Mouse (Mus musculus) limb, embryonic 15.5 days (tissue): Measurements from ENCODE around the gene Tcf7l2. TPM values are rescaled to one million over a fixed set of nuclear protein-coding genes. Genes with fewer than 3 reads are reported as not detected.

Experiments
- ATAC-seq: fragments of 200-750 bp; cut with Nextera tagmentation; 2 replicates; pipeline ENCODE4 v1.8.0; 2017; ENCODE audit warnings: low read depth, moderate TSS enrichment; ENCODE audit not compliant: insufficient number of reproducible peaks, low FRiP score, low TSS enrichment
- H3K27ac ChIP-seq: fragments of 300-500 bp; sonication (generic); 2 replicates; pipeline ENCODE4 v1.5.1; 2015; ENCODE audit warnings: moderate library complexity, mild to moderate bottlenecking, inconsistent platforms
- H3K27me3 ChIP-seq: fragments of 300-500 bp; sonication (generic); 2 replicates; pipeline ENCODE4 v1.6.1; 2015; ENCODE audit warnings: inconsistent platforms
- H3K36me3 ChIP-seq: fragments of 300-500 bp; sonication (generic); 2 replicates; pipeline ENCODE4 v1.6.1; 2015; ENCODE audit warnings: inconsistent platforms
- H3K4me1 ChIP-seq: fragments of 300-500 bp; sonication (generic); 2 replicates; pipeline ENCODE4 v1.6.1; 2015; ENCODE audit warnings: inconsistent platforms
- H3K4me2 ChIP-seq: fragments of 300-500 bp; sonication (generic); 2 replicates; pipeline ENCODE4 v1.6.1; 2015; ENCODE audit warnings: mild to moderate bottlenecking, inconsistent platforms
- H3K4me3 ChIP-seq: fragments of 300-500 bp; sonication (generic); 2 replicates; pipeline ENCODE4 v1.5.1; 2015; ENCODE audit warnings: mild to moderate bottlenecking, inconsistent platforms
- H3K9ac ChIP-seq: fragments of 300-500 bp; sonication (generic); 2 replicates; pipeline ENCODE4 v1.6.1; 2015; ENCODE audit warnings: inconsistent platforms
- H3K9me3 ChIP-seq: fragments of 300-500 bp; sonication (generic); 2 replicates; pipeline ENCODE4 v1.6.1; 2016; ENCODE audit warnings: inconsistent platforms
- WGBS: fragments of 180-500 bp; shearing (Covaris S2); methylation state at CpG from one replicate; pipeline ENCODE4 v1.1.7; 2015; 5-methylcytosine and 5-hydroxymethylcytosine counted together
- polyA plus RNA-seq: library from polyadenylated mRNA; unstranded; fragments of >200 nt; fragmentation: Nextera tagmentation; extraction: Ambion mirVana; gene quantifications from 2 replicates; pipeline ENCODE4 v1.2.1, GENCODE M21; 2015

The Tcf7l2 gene
- polyA plus RNA-seq, 1 experiment from 2014 or later = 90.5 TPM

DNA sequence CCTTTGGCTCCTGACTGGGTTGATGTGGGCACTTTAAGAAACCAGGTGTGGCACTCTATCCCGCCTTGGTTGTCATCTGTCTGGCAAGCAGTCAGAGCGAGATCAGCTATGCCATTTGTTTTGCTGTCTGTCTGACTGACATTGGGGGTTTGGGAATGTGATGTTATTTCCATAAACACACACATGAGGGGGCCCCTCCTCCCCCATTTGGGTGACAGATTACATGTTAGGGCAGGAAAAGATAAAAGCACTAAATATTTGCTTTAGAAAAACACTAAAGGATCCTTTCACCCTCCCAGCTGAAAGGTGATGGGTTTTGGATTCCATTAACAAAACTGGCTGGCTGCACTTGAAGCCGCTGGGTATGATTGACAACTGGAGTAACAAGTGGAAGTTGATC lies 129.9 kb downstream of the Tcf7l2 start:
- WGBS = 58% methylated on average over 3 of the region's 3 CpGs
- H3K4me1 ChIP-seq = peaks cover 69% of the 10 kb centered on the region
- H3K9me3 ChIP-seq = no peaks in the 10 kb centered on the region

DNA sequence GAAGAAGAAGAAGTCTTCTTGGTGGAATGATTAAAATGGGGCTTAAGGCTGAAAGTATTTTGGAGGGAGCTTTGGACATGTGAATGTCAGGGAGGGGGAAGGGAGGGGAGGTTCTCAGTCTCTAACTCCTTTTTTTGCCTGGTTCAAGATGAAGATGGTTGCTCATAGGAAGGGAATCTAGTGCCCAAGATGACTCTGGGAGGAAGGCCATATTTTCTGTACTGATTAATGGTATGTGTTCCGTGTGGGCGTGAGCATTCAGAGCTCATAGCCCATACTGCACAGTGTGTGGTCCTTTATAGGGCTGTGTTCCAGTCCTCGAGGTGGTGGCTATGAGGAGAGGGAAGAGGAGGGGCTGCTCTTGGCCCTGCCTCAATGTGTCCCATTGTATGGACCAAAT lies 131.6 kb downstream of the Tcf7l2 start:
- Histone ChIP-seq H3K9ac (no peak overlapping the region), H3K36me3 (no peaks in the 10 kb centered on the region), H3K27ac (no peak overlapping the region), H3K9me3 (no peaks in the 10 kb centered on the region), H3K27me3 (no peaks in the 10 kb centered on the region), H3K4me1 (peaks cover 72% of the 10 kb centered on the region), H3K4me2 (no peak overlapping the region), H3K4me3 (no peak overlapping the region)
- ATAC-seq = peak; percentile 49; the same call in 1 of the 2 replicates
- 43% methylated on average over 3 of the region's 3 CpGs for WGBS

More for the DNA sequence above, 129.9 kb downstream of the Tcf7l2 start:
- no peak overlapping the region for H3K4me3 ChIP-seq
- no peak overlapping the region for H3K27ac ChIP-seq
- no peaks in the 10 kb centered on the region for H3K36me3 ChIP-seq
- H3K27me3 ChIP-seq = no peaks in the 10 kb centered on the region
- no peak overlapping the region for H3K9ac ChIP-seq
- no peak for ATAC-seq
- H3K4me2 ChIP-seq = no peak overlapping the region

DNA sequence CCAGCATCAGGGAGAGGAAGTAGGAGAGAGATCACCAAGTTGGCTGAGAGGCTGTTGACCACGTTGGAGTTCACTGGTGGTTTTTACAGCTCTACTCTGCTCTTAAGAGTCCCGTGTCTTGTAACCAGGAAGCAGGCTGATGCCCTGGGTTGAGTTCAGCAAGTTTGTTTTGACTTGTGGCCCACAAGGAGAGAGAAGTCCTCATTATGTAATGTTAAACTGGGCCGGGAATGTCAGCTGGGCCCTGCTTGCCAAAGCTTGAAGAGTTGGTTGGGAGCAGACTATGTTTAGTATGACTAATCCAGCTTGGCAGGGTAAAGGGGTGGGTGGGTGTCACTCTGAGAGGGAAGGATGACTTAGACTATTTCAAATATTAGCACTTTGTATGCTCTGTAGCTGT lies 134.9 kb downstream of the Tcf7l2 start:
- Histone ChIP-seq H3K27me3 (no peaks in the 10 kb centered on the region), H3K9ac (no peak overlapping the region), H3K36me3 (no peaks in the 10 kb centered on the region), H3K9me3 (no peaks in the 10 kb centered on the region), H3K27ac (peak overlapping the region; percentile 71), H3K4me3 (no peak overlapping the region), H3K4me1 (peaks cover 71% of the 10 kb centered on the region), H3K4me2 (no peak overlapping the region)
- WGBS = 30% methylated on average over 3 of the region's 3 CpGs
- no peak; the same call in 1 of the 2 replicates for ATAC-seq

DNA sequence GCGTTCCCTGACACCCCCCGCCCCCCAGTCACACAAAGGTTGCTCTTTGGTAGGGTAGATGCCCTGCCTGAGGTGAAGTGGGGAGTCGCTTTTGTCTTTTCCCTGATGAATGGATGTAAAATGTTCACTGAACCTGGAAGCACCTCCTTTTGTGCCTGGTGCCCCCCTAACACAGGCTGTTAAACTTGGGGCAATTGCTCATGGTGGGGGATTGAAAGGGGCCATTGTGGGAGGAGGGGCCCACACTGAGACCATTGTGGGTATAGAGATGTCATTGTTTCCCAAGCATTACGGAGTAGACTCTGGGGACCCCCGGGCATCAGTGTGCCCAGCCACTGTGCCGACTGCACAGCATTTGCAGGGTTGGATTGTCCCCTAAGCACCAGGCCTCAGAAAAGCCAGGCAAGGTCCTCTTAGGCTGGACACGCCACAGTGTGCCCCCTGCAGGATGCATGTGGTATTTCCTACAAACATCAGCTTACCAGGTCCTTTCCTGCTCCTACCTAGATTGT lies 135.8 kb downstream of the Tcf7l2 start:
- Histone ChIP-seq H3K36me3 (no peaks in the 10 kb centered on the region), H3K4me2 (no peak overlapping the region), H3K27ac (no peak overlapping the region), H3K9ac (no peak overlapping the region), H3K9me3 (no peaks in the 10 kb centered on the region), H3K4me3 (no peak overlapping the region), H3K4me1 (peaks cover 63% of the 10 kb centered on the region), H3K27me3 (no peaks in the 10 kb centered on the region)
- 43% methylated on average over 7 of the region's 7 CpGs for WGBS
- ATAC-seq = no peak

DNA sequence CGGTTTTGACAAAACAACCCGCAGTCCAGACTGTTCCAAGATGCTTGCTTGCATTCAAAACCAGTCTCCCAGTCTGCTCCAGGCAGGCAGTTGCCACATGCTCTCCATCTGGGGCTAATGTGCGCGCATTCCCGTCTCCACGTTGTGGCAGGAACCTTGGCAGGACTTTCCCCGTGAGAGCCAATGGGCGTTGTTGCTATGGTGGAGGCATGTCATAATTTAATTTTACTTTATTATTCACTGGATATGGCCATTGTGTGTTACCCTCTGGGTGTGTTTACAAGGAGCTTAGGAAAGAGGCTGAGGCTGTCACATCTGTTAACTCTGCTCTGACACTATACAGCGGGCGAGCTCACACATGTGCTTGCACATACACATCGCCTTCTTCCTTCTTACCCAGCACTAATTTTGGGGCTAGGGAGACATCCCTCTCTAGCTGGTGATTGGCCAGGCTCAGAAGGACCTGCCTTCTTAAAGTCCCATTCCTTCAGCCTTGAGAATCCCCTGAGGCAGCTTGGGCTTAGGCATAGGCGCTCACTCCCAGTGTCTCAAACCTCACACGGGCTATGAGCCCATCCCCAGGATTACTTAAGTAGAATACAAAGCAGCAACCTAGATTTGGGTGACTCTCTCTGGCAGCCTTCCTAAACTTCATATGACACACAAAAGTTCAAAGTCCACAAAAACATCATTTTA lies 139.2 kb downstream of the Tcf7l2 start:
- Histone ChIP-seq H3K4me1 (peaks cover 38% of the 10 kb centered on the region), H3K9me3 (no peaks in the 10 kb centered on the region), H3K27ac (no peak overlapping the region), H3K4me3 (no peak overlapping the region), H3K36me3 (no peaks in the 10 kb centered on the region), H3K27me3 (no peaks in the 10 kb centered on the region), H3K4me2 (no peak overlapping the region), H3K9ac (no peak overlapping the region)
- WGBS = 34% methylated on average over 13 of the region's 13 CpGs
- ATAC-seq = peak; percentile 54

DNA sequence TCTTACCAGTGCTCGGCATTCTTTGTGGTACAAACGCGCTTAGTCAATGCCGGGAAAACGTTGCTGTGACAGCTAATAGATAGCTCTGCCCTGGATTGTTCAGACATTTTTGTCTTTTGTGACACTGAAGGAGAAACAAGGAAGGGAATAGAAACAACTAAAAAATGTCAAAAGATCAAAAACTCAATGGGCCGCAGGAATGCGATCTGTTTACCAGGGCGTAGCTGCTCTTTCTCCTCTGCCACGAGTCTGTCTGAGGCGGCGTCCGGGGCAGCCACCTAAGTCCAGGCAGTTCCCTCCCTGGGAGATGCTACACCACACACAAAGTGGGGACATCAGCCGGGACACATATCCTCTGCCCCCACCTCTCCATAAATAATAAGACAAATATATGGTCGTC lies 144.9 kb downstream of the Tcf7l2 start:
- H3K4me3 ChIP-seq = no peak overlapping the region
- H3K36me3 ChIP-seq = no peaks in the 10 kb centered on the region
- no peak overlapping the region for H3K27ac ChIP-seq
- H3K9me3 ChIP-seq = no peaks in the 10 kb centered on the region
- 80% methylated on average over 14 of the region's 14 CpGs for WGBS
- no peaks in the 10 kb centered on the region for H3K27me3 ChIP-seq
- H3K9ac ChIP-seq = no peak overlapping the region
- no peak overlapping the region for H3K4me2 ChIP-seq
- no peaks in the 10 kb centered on the region for H3K4me1 ChIP-seq
- no peak for ATAC-seq

DNA sequence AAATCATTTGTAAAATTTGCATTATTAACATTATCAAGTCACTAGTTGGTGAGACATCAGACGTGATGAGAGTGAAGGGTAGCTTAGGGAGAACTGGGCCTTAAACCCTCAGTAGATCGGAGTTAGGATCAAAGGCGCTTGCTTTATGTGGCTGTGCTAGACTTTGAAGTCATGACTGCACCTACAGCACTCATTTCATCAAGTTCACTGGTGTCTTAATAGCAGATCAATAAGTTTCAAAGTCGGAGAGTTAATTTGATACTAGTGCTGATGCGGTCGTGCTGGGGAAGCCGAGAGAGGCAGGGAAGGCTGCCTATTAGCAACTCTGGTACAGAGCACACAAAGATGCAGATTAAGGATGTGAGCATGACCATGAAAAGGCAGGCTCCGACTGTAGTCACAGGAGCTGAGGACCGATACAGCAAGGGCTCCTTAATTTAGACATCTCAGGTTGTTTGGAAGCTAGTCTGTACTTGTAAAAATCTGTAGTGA lies 150.1 kb downstream of the Tcf7l2 start:
- WGBS = 51% methylated on average over 9 of the region's 9 CpGs
- Histone ChIP-seq H3K9ac (no peak overlapping the region), H3K4me3 (no peak overlapping the region), H3K36me3 (no peaks in the 10 kb centered on the region), H3K9me3 (no peaks in the 10 kb centered on the region), H3K27ac (no peak overlapping the region), H3K4me2 (no peak overlapping the region), H3K4me1 (peaks cover 18% of the 10 kb centered on the region), H3K27me3 (no peaks in the 10 kb centered on the region)
- ATAC-seq = no peak

DNA sequence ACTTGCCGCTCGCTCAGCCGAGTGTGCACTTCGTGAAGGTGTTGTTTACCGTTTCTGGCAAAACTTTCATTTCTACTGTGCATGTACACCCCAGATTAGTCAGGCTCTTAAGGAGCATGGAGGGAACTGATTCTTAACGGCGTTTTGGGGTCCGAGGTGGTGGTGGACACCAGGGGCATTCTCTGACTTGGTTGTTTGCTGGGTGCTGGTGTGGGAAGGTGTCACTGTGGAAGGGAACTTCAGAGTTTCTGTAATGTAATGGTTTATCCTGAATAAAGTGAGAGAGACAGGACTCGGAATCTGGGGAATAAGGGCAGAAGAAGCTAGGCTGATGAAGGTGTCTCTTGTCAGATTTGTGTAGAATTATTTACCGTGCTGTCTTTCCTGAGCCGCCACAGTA lies 151.9 kb downstream of the Tcf7l2 start:
- WGBS = 78% methylated on average over 11 of the region's 11 CpGs
- Histone ChIP-seq H3K36me3 (no peaks in the 10 kb centered on the region), H3K27ac (no peak overlapping the region), H3K9me3 (no peaks in the 10 kb centered on the region), H3K4me3 (no peak overlapping the region), H3K27me3 (no peaks in the 10 kb centered on the region), H3K4me1 (peaks cover 29% of the 10 kb centered on the region), H3K9ac (no peak overlapping the region), H3K4me2 (no peak overlapping the region)
- no peak for ATAC-seq

DNA sequence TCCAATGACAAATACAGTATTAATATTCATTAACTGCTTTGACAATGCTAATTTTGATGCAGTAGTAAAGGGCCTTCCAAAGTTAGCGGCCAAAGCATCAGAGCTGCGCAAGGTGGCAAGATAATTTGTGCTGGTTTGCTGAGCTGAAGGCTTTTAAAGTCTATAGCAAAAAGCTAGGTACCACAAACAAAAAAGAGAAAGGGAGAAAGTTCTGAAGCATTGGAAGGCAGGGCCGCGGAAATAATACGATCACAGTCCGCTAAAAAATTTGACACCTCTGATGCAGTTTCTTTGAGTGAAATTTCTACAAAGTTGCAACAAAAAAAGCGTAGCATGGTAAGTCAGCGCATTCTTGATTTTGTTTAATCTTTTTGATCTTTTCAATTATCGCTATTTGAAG lies 152.8 kb downstream of the Tcf7l2 start:
- no peak overlapping the region for H3K27ac ChIP-seq
- 62% methylated on average over 9 of the region's 9 CpGs for WGBS
- no peaks in the 10 kb centered on the region for H3K27me3 ChIP-seq
- ATAC-seq = no peak
- no peak overlapping the region for H3K4me3 ChIP-seq
- H3K9me3 ChIP-seq = no peaks in the 10 kb centered on the region
- no peak overlapping the region for H3K9ac ChIP-seq
- H3K4me1 ChIP-seq = peaks cover 31% of the 10 kb centered on the region
- H3K36me3 ChIP-seq = no peaks in the 10 kb centered on the region
- H3K4me2 ChIP-seq = no peak overlapping the region

DNA sequence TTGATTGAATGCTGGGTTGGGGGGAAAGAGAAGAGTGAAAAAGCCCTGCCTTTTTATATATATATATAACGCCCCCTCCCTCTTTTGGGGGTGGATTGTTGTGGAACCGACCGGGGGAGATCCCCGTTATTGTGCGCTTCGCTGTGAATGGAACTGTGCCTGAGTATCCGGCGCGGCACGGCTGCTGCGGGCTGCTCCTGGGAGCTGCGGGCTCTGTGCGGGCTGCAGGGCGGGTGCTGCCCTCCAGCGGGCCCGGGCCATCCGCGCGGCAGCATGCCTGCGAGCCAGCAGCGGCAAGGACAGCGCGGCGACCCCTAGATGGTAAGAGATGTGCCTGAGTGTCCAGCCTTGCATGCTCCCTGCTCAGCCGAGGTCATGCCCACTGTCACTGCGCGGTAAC lies 153.7 kb downstream of the Tcf7l2 start:
- H3K9ac ChIP-seq = peak overlapping the region; percentile 0; the same call in 1 of the 2 replicates

DNA sequence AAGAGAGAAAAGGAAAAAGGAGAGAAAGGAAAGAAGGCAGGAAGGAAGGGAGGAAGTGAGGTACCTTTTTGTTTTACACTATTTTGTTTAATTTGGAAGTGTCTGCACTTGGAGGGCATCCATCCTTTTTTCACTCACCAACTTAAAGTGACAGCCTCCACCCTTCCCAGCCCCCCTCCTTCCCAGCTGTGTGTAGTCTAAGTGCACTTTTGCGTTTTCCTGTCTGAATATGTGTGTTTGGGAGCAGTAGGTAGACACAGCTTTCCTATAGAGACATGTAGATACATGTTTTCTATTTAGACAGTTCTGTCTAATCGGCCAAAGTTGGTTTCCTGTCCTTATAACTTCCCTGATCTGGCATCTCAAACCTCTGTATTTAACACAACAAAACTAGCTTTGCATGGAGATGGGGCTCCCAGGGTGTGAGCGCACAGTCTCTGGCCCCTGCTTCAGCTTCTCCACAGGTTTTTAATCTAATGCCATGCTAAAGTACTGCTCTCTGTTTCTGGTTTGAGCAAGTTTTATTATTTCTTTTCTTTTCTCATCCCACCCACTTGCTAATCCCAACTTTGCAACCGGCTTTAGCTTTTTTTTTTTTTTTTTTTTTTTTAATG lies 154.3 kb downstream of the Tcf7l2 start:
- no peak for ATAC-seq
- Histone ChIP-seq H3K4me2 (peak overlapping the region; percentile 63), H3K9me3 (no peaks in the 10 kb centered on the region), H3K27ac (no peak overlapping the region), H3K36me3 (no peaks in the 10 kb centered on the region), H3K27me3 (no peaks in the 10 kb centered on the region), H3K9ac (no peak overlapping the region), H3K4me1 (peaks cover 43% of the 10 kb centered on the region), H3K4me3 (peak overlapping the region; percentile 33)
- 20% methylated on average over 4 of the region's 4 CpGs for whole genome bisulfite sequencing

More for the DNA sequence above, 153.7 kb downstream of the Tcf7l2 start:
- Histone ChIP-seq H3K4me2 (peak overlapping the region; percentile 63), H3K4me3 (peak overlapping the region; percentile 33), H3K4me1 (peaks cover 37% of the 10 kb centered on the region), H3K9me3 (no peaks in the 10 kb centered on the region), H3K27me3 (no peaks in the 10 kb centered on the region), H3K36me3 (no peaks in the 10 kb centered on the region), H3K27ac (no peak overlapping the region)
- 1% methylated on average over 27 of the region's 27 CpGs for WGBS
- ATAC-seq = peak; percentile 35; the same call in 1 of the 2 replicates

DNA sequence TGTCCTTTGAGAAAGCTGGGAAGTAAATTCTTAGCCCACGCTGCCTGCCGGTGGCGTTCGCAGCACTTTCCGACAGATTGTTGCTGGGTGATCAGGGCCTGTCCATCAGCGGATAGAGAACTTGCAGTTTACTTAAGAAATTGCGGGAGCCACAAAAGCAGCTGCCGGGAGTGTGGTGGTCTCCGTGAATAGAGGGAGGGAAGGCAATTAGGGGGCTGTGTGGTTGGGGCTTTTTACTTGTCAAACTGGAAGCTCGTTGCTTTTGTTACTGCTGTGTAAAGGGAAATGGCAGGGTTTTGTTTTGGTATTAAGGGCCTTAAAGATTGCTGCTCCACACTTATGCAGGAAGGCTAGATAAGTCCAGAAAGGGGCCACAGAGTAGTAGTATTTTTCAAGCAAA lies 155.0 kb downstream of the Tcf7l2 start:
- Histone ChIP-seq H3K27me3 (no peaks in the 10 kb centered on the region), H3K4me3 (no peak overlapping the region), H3K9me3 (no peaks in the 10 kb centered on the region), H3K36me3 (no peaks in the 10 kb centered on the region), H3K4me1 (peaks cover 49% of the 10 kb centered on the region), H3K27ac (no peak overlapping the region), H3K4me2 (no peak overlapping the region), H3K9ac (no peak overlapping the region)
- WGBS = 32% methylated on average over 10 of the region's 10 CpGs
- no peak for ATAC-seq
